Mouse (Mus musculus): ENCODE results near the gene Slfn14. TPM values are rescaled to one million over a fixed set of nuclear protein-coding genes. Genes with fewer than 3 reads are reported as not detected.
"Not testable (repeated sequence)": the region's sequence is repeated elsewhere in the genome, so short reads cannot be mapped to it uniquely, and the experiment has no call there.

Slfn14 gene
- polyA plus RNA-seq, 1 experiment from 2014 or later, result 0.20 TPM

- Histone ChIP-seq H3K4me3 (no peak overlapping the region), H3K9me3 (replicated peaks) (no peaks in the 10 kb centered on the region), H3K4me2 (no peak overlapping the region), H3K36me3 (no peaks in the 10 kb centered on the region), H3K27ac (no peak overlapping the region), H3K9ac (no peak overlapping the region), H3K27me3 (no peaks in the 10 kb centered on the region), H3K4me1 (replicated peaks) (0 out of 2 replicates have a peak, but pooled peaks cover 2% of the 10 kb centered on the region)
- WGBS, result 54% methylated on average over 2 of the region's 2 CpGs
- ATAC-seq (replicated peaks; ENCODE audit: insufficient number of reproducible peaks, insufficient read depth, low FRiP score, low read depth), result no peak
These were observed 4.4 kb downstream of the Slfn14 start for GRCm38 (mm10) chr11:83282084-83282483.

GRCm38 (mm10) chr11:83279691-83280090, 6.8 kb downstream of the Slfn14 start:
- H3K9ac ChIP-seq, result no peak overlapping the region

GRCm38 (mm10) chr11:83279024-83279423, 7.5 kb downstream of the Slfn14 start:
- Histone ChIP-seq H3K4me3 (no peak overlapping the region), H3K9ac (no peak overlapping the region), H3K4me2 (no peak overlapping the region), H3K27ac (no peak overlapping the region), H3K9me3 (replicated peaks) (no peaks in the 10 kb centered on the region), H3K27me3 (no peaks in the 10 kb centered on the region), H3K4me1 (replicated peaks) (peaks cover 6% of the 10 kb centered on the region; the same call in 1 of the 2 replicates), H3K36me3 (no peaks in the 10 kb centered on the region)
- 76% methylated on average over 4 of the region's 4 CpGs for WGBS
- ATAC-seq (replicated peaks; ENCODE audit: insufficient number of reproducible peaks, insufficient read depth, low FRiP score, low read depth), result no peak

More at GRCm38 (mm10) chr11:83279691-83280090, 6.8 kb downstream of the Slfn14 start:
- Histone ChIP-seq H3K9me3 (replicated peaks) (no peaks in the 10 kb centered on the region), H3K4me2 (no peak overlapping the region), H3K4me1 (replicated peaks) (peaks cover 6% of the 10 kb centered on the region; the same call in 1 of the 2 replicates), H3K4me3 (no peak overlapping the region), H3K36me3 (no peaks in the 10 kb centered on the region), H3K27me3 (no peaks in the 10 kb centered on the region), H3K27ac (no peak overlapping the region)
- no peak for ATAC-seq (replicated peaks; ENCODE audit: insufficient number of reproducible peaks, insufficient read depth, low FRiP score, low read depth)
- 70% methylated on average over 6 of the region's 6 CpGs for WGBS

GRCm38 (mm10) chr11:83276251-83276650, 10.3 kb downstream of the Slfn14 start:
- 57% methylated on average over 7 of the region's 7 CpGs for WGBS
- Histone ChIP-seq H3K4me3 (no peak overlapping the region), H3K4me2 (no peak overlapping the region), H3K27me3 (no peaks in the 10 kb centered on the region), H3K9me3 (replicated peaks) (no peaks in the 10 kb centered on the region), H3K9ac (no peak overlapping the region), H3K36me3 (no peaks in the 10 kb centered on the region), H3K4me1 (replicated peaks) (peaks cover 6% of the 10 kb centered on the region; the same call in 1 of the 2 replicates), H3K27ac (no peak overlapping the region)
- no peak for ATAC-seq (replicated peaks; ENCODE audit: insufficient number of reproducible peaks, insufficient read depth, low FRiP score, low read depth)

GRCm38 (mm10) chr11:83271951-83272843, 14.3 kb downstream of the Slfn14 start:
- H3K27ac ChIP-seq, result peak overlapping the region; percentile 76
- H3K36me3 ChIP-seq, result no peaks in the 10 kb centered on the region
- H3K9me3 ChIP-seq (replicated peaks), result no peaks in the 10 kb centered on the region
- H3K9ac ChIP-seq, result no peak overlapping the region
- H3K4me2 ChIP-seq, result peak overlapping the region; percentile 70
- WGBS, result 16% methylated on average over 2 of the region's 2 CpGs
- peaks cover 8% of the 10 kb centered on the region; the same call in 1 of the 2 replicates for H3K4me1 ChIP-seq (replicated peaks)
- H3K27me3 ChIP-seq, result no peaks in the 10 kb centered on the region
- no peak overlapping the region for H3K4me3 ChIP-seq
- ATAC-seq (replicated peaks; ENCODE audit: insufficient number of reproducible peaks, insufficient read depth, low FRiP score, low read depth), result no peak

- Histone ChIP-seq H3K36me3 (no peaks in the 10 kb centered on the region), H3K4me1 (replicated peaks) (peaks cover 8% of the 10 kb centered on the region; the same call in 1 of the 2 replicates), H3K9me3 (replicated peaks) (no peaks in the 10 kb centered on the region), H3K27me3 (no peaks in the 10 kb centered on the region), H3K4me3 (peak overlapping the region; percentile 64), H3K27ac (peak overlapping the region; percentile 76), H3K4me2 (peak overlapping the region; percentile 70), H3K9ac (peak overlapping the region; percentile 62)
- under 1% methylated on average over 26 of the region's 26 CpGs for WGBS
- peak; percentile 79 for ATAC-seq (replicated peaks; ENCODE audit: insufficient number of reproducible peaks, insufficient read depth, low FRiP score, low read depth)
These were observed 15.2 kb downstream of the Slfn14 start for GRCm38 (mm10) chr11:83271151-83271950.

GRCm38 (mm10) chr11:83270842-83271150, 15.7 kb downstream of the Slfn14 start:
- no peaks in the 10 kb centered on the region for H3K9me3 ChIP-seq (replicated peaks)
- peak overlapping the region; percentile 64 for H3K4me3 ChIP-seq
- peak; percentile 44 for ATAC-seq (replicated peaks; ENCODE audit: insufficient number of reproducible peaks, insufficient read depth, low FRiP score, low read depth)
- peak overlapping the region; percentile 62 for H3K9ac ChIP-seq
- 0 out of 2 replicates have a peak, but pooled peaks cover 4% of the 10 kb centered on the region for H3K4me1 ChIP-seq (replicated peaks)
- H3K27me3 ChIP-seq, result no peaks in the 10 kb centered on the region
- WGBS, result 0% methylated on average over 6 of the region's 6 CpGs
- H3K4me2 ChIP-seq, result peak overlapping the region; percentile 70
- H3K36me3 ChIP-seq, result no peaks in the 10 kb centered on the region
- H3K27ac ChIP-seq, result peak overlapping the region; percentile 76

- 51% methylated on average over 3 of the region's 3 CpGs for WGBS
- no peak for ATAC-seq (replicated peaks; ENCODE audit: insufficient number of reproducible peaks, insufficient read depth, low FRiP score, low read depth)
- Histone ChIP-seq H3K27ac (no peak overlapping the region), H3K27me3 (no peaks in the 10 kb centered on the region), H3K4me3 (no peak overlapping the region), H3K4me1 (replicated peaks) (no peaks in the 10 kb centered on the region), H3K4me2 (no peak overlapping the region), H3K9me3 (replicated peaks) (no peaks in the 10 kb centered on the region), H3K9ac (no peak overlapping the region), H3K36me3 (no peaks in the 10 kb centered on the region)
These were observed 23.4 kb downstream of the Slfn14 start for GRCm38 (mm10) chr11:83263146-83263545.

- Histone ChIP-seq H3K27me3 (no peaks in the 10 kb centered on the region), H3K4me3 (no peak overlapping the region), H3K36me3 (no peaks in the 10 kb centered on the region), H3K9ac (no peak overlapping the region), H3K27ac (no peak overlapping the region), H3K4me2 (no peak overlapping the region), H3K9me3 (replicated peaks) (no peaks in the 10 kb centered on the region), H3K4me1 (replicated peaks) (no peaks in the 10 kb centered on the region)
- no peak for ATAC-seq (replicated peaks; ENCODE audit: insufficient number of reproducible peaks, insufficient read depth, low FRiP score, low read depth)
- 96% methylated on average over 1 of the region's 1 CpGs for WGBS
These were observed 23.9 kb downstream of the Slfn14 start for GRCm38 (mm10) chr11:83262673-83263072.

- H3K4me2 ChIP-seq; ATAC-seq (replicated peaks; ENCODE audit: insufficient number of reproducible peaks, insufficient read depth, low FRiP score, low read depth); H3K9ac ChIP-seq; H3K4me1 ChIP-seq (replicated peaks); H3K9me3 ChIP-seq (replicated peaks); H3K36me3 ChIP-seq; H3K4me3 ChIP-seq; H3K27ac ChIP-seq; H3K27me3 ChIP-seq: not testable (repeated sequence)
- WGBS, result 28% methylated on average over 5 of the region's 5 CpGs
These were observed 29.3 kb downstream of the Slfn14 start for GRCm38 (mm10) chr11:83257211-83257610.

- H3K27me3 ChIP-seq, result no peaks in the 10 kb centered on the region
These were observed 46.7 kb downstream of the Slfn14 start for GRCm38 (mm10) chr11:83239811-83240210.

More at GRCm38 (mm10) chr11:83239811-83240210, 46.7 kb downstream of the Slfn14 start:
- Histone ChIP-seq H3K9ac (no peak overlapping the region), H3K27ac (no peak overlapping the region), H3K36me3 (no peaks in the 10 kb centered on the region), H3K4me2 (no peak overlapping the region), H3K4me3 (no peak overlapping the region), H3K9me3 (replicated peaks) (no peaks in the 10 kb centered on the region), H3K4me1 (replicated peaks) (no peaks in the 10 kb centered on the region)
- WGBS, result 22% methylated on average over 2 of the region's 2 CpGs
- no peak for ATAC-seq (replicated peaks; ENCODE audit: insufficient number of reproducible peaks, insufficient read depth, low FRiP score, low read depth)

Data from heart, embryonic 15.5 days (tissue).